ENCODE assay signal across 10 mouse cellular contexts in the genomic region with DNA sequence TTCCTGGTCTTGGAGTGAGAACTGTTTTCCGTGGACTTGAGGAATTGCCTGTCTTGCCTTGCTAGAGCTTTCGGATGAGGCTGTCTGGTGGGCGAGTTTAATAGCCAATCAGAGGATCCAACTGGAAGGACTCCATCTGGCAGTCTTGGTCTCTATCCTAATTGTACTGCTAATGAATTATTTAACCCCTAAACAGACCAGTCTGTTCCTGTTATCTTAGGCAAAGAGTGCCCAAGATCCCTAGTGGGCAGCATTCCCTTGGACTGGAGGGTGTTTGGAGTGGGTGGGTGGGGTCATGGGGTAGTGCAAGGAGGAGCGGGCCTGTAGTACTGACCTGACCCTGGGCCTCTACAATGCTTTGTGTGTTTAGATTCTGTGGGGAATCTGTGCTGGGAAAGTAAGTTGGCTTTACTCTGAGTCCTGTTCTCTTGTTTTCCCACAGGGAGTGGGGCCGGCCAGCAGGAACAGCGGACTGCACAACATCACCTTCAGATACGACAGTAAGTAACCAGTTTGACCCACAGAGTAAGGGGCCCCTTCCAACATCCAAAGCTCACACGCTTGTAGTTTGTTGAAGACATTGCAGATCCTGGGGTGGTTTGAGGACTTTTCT. TPM values are rescaled to one million over a fixed set of nuclear protein-coding genes. Genes with fewer than 3 reads are reported as not detected.
DNase-seq lines count a peak whose midpoint lies in the region; ATAC-seq and TF ChIP-seq lines count a peak whose summit lies in the region.
"Had no signal": no experiment of that assay in that cellular context is flagged by ENCODE, and none has a peak within 500 bp of the region (broad histone marks: within the 10 kb centered on the region; RNA-seq: fewer than 3 reads in every experiment).

No protein-coding gene starts in this region.

- H3K36me3 ChIP-seq in hindbrain, embryonic 15.5 days = no peaks in the 10 kb centered on the region
- peaks cover 24% of the 10 kb centered on the region for H3K36me3 ChIP-seq in hindbrain, embryonic 10.5 days
- H3K36me3 ChIP-seq in embryonic facial prominence, embryonic 12.5 days = peaks cover 9% of the 10 kb centered on the region
- H3K36me3 ChIP-seq in limb, embryonic 10.5 days = peaks cover 57% of the 10 kb centered on the region
- H3K36me3 ChIP-seq in liver, postnatal 0 days (replicated peaks; ENCODE audit: insufficient read depth, low read length) = no peaks in the 10 kb centered on the region

- H3K4me1 ChIP-seq in hindbrain, embryonic 15.5 days (replicated peaks) = peaks cover 32% of the 10 kb centered on the region
- H3K4me1 ChIP-seq in hindbrain, embryonic 10.5 days (replicated peaks) = peaks cover 60% of the 10 kb centered on the region
- H3K4me1 ChIP-seq in embryonic facial prominence, embryonic 12.5 days = peaks cover 53% of the 10 kb centered on the region
- H3K4me1 ChIP-seq in limb, embryonic 10.5 days = peaks cover 71% of the 10 kb centered on the region
- H3K4me1 ChIP-seq in liver, postnatal 0 days (ENCODE audit: insufficient read depth) = no peaks in the 10 kb centered on the region

- no peak for TF ChIP-seq EP300 in liver, postnatal 0 days (IDR thresholded peaks at IDR 0.05; ENCODE audit: low read depth)

- H3K9ac ChIP-seq in hindbrain, embryonic 15.5 days = no peak overlapping the region
- H3K9ac ChIP-seq in embryonic facial prominence, embryonic 12.5 days = no peak overlapping the region
- no peak overlapping the region for H3K9ac ChIP-seq in liver, postnatal 0 days (replicated peaks)

- no peak overlapping the region for H3K4me2 ChIP-seq in hindbrain, embryonic 15.5 days
- no peak overlapping the region for H3K4me2 ChIP-seq in embryonic facial prominence, embryonic 12.5 days (replicated peaks)
- no peak overlapping the region for H3K4me2 ChIP-seq in liver, postnatal 0 days (ENCODE audit: low read depth, low read length)

- H3K27me3 ChIP-seq in hindbrain, embryonic 15.5 days = no peaks in the 10 kb centered on the region
- H3K27me3 ChIP-seq in hindbrain, embryonic 10.5 days (ENCODE audit: insufficient read depth, poor library complexity, severe bottlenecking) = peaks cover 20% of the 10 kb centered on the region
- H3K27me3 ChIP-seq in embryonic facial prominence, embryonic 12.5 days = no peaks in the 10 kb centered on the region
- no peaks in the 10 kb centered on the region for H3K27me3 ChIP-seq in limb, embryonic 10.5 days (ENCODE audit: low read depth, poor library complexity, severe bottlenecking)
- no peaks in the 10 kb centered on the region for H3K27me3 ChIP-seq in liver, postnatal 0 days (ENCODE audit: insufficient read depth, low read length)

- DNase-seq in hindbrain, embryonic 10.5 days (ENCODE audit: low spot score) = no peak
- DNase-seq in Muller cell, postnatal 12 days (ENCODE audit: inconsistent ontology term) = peak; percentile 36
- no peak for DNase-seq in limb, embryonic 10.5 days (ENCODE audit: low spot score)
- no peak for DNase-seq in liver
- no peak for DNase-seq in liver, postnatal 0 days
- DNase-seq: cerebellum, adult 2 months; thymus, adult 2 months had no signal

- 48% methylated on average over 8 of the region's 8 CpGs for WGBS in hindbrain, embryonic 15.5 days
- WGBS in hindbrain, embryonic 10.5 days = 76% methylated on average over 8 of the region's 8 CpGs
- WGBS in embryonic facial prominence, embryonic 12.5 days = 70% methylated on average over 8 of the region's 8 CpGs
- 67% methylated on average over 8 of the region's 8 CpGs for WGBS in limb, embryonic 10.5 days
- 80% methylated on average over 8 of the region's 8 CpGs for WGBS in liver, postnatal 0 days (ENCODE audit: insufficient replicate concordance)

- H3K27ac ChIP-seq in hindbrain, embryonic 15.5 days (replicated peaks) = no peak overlapping the region
- no peak overlapping the region for H3K27ac ChIP-seq in hindbrain, embryonic 10.5 days
- H3K27ac ChIP-seq in embryonic facial prominence, embryonic 12.5 days = peak overlapping the region; percentile 80; the same call in 1 of the 2 replicates
- H3K27ac ChIP-seq in limb, embryonic 10.5 days = peak overlapping the region; percentile 78
- H3K27ac ChIP-seq in liver, postnatal 0 days (ENCODE audit: low read depth) = no peak overlapping the region

- ATAC-seq in hindbrain, embryonic 15.5 days (ENCODE audit: low FRiP score, low read depth) = peak; percentile 58
- no peak for ATAC-seq in embryonic facial prominence, embryonic 12.5 days (ENCODE audit: insufficient number of reproducible peaks, insufficient read depth, low FRiP score, low TSS enrichment)
- ATAC-seq in liver, postnatal 0 days = no peak
- ATAC-seq: activated CD4-positive, CD25-positive, alpha-beta regulatory T cell, adult 4 months had no signal

- TF ChIP-seq CTCF in liver, postnatal 0 days (IDR thresholded peaks at IDR 0.05; ENCODE audit: low read depth) = no peak

- H3K9me3 ChIP-seq in hindbrain, embryonic 15.5 days = no peaks in the 10 kb centered on the region
- H3K9me3 ChIP-seq in hindbrain, embryonic 10.5 days = no peaks in the 10 kb centered on the region
- H3K9me3 ChIP-seq in embryonic facial prominence, embryonic 12.5 days = no peaks in the 10 kb centered on the region
- no peaks in the 10 kb centered on the region for H3K9me3 ChIP-seq in limb, embryonic 10.5 days (replicated peaks)
- H3K9me3 ChIP-seq in liver, postnatal 0 days (ENCODE audit: low read length) = no peaks in the 10 kb centered on the region

- no peak overlapping the region for H3K4me3 ChIP-seq in hindbrain, embryonic 15.5 days
- no peak overlapping the region for H3K4me3 ChIP-seq in hindbrain, embryonic 10.5 days
- H3K4me3 ChIP-seq in embryonic facial prominence, embryonic 12.5 days = no peak overlapping the region
- no peak overlapping the region for H3K4me3 ChIP-seq in limb, embryonic 10.5 days
- H3K4me3 ChIP-seq in liver, postnatal 0 days (ENCODE audit: low read depth, low read length) = no peak overlapping the region

RNA-seq across cellular contexts. Expression of a gene that starts 37.3 kb away (rescaled TPM):
- 2.7 and 3.2 TPM in 2 replicates for polyA plus RNA-seq in hindbrain, embryonic 15.5 days (2015; fragmentation: Nextera tagmentation; extraction: Ambion mirVana)
- 4.0 and 6.5 TPM in 2 replicates for polyA plus RNA-seq in hindbrain, embryonic 10.5 days (2016; fragmentation: Nextera tagmentation; extraction: Ambion mirVana)
- 10.3 and 11.2 TPM in 2 replicates for polyA plus RNA-seq in embryonic facial prominence, embryonic 12.5 days (2016; fragmentation: Nextera tagmentation; extraction: Ambion mirVana)
- 17.4 and 18.2 TPM in 2 replicates for polyA plus RNA-seq in limb, embryonic 10.5 days (2016; fragmentation: Nextera tagmentation; extraction: Ambion mirVana)
- 0.11 and 0.12 TPM in 2 replicates for polyA plus RNA-seq in liver, postnatal 0 days (2015; fragmentation: Nextera tagmentation; extraction: Ambion mirVana)

RNA-seq across cellular contexts. Expression of a gene that starts 38.7 kb away (rescaled TPM):
- polyA plus RNA-seq in hindbrain, embryonic 15.5 days (2015; fragmentation: Nextera tagmentation; extraction: Ambion mirVana) = 11.0 and 12.7 TPM in 2 replicates
- 2.5 and 3.6 TPM in 2 replicates for polyA plus RNA-seq in hindbrain, embryonic 10.5 days (2016; fragmentation: Nextera tagmentation; extraction: Ambion mirVana)
- polyA plus RNA-seq in embryonic facial prominence, embryonic 12.5 days (2016; fragmentation: Nextera tagmentation; extraction: Ambion mirVana) = 8.1 and 8.4 TPM in 2 replicates
- 4.4 and 8.4 TPM in 2 replicates for polyA plus RNA-seq in limb, embryonic 10.5 days (2016; fragmentation: Nextera tagmentation; extraction: Ambion mirVana)
- polyA plus RNA-seq in liver, postnatal 0 days (2015; fragmentation: Nextera tagmentation; extraction: Ambion mirVana) = 7.7 and 11.4 TPM in 2 replicates

Comparison
In these comparisons a context has a peak if more than half of its experiments do, and no peak if none do; other contexts are left out.
1. H3K27ac ChIP-seq: peak in embryonic facial prominence, embryonic 12.5 days (single experiment) and limb, embryonic 10.5 days (single experiment); none in hindbrain, embryonic 15.5 days (single experiment), hindbrain, embryonic 10.5 days (single experiment) and liver, postnatal 0 days (single experiment).